Mouse (Mus musculus) neural tube, embryonic 14.5 days (tissue): ENCODE measurements around the gene Lpar5. TPM values are rescaled to one million over a fixed set of nuclear protein-coding genes. Genes with fewer than 3 reads are reported as not detected.
"Not testable (repeated sequence)": the region's sequence is repeated elsewhere in the genome, so short reads cannot be mapped to it uniquely, and the experiment has no call there.

Experiments
- ATAC-seq: fragments of 200-750 bp; cut with Nextera tagmentation; 2 replicates; pipeline ENCODE4 v1.8.0; 2017; ENCODE audit warnings: low read depth, mild to moderate bottlenecking, moderate TSS enrichment, moderate library complexity
- H3K27ac ChIP-seq: fragments of 300-500 bp; sonication (generic); 2 replicates; pipeline ENCODE4 v1.5.1; 2014; ENCODE audit warnings: low read depth, mild to moderate bottlenecking, control low read depth, low read length, moderate library complexity, mixed read lengths
- H3K27me3 ChIP-seq: fragments of 300-500 bp; sonication (generic); 2 replicates; pipeline ENCODE4 v1.6.1; 2014; ENCODE audit warnings: low read length; ENCODE audit not compliant: control insufficient read depth, insufficient read depth
- H3K36me3 ChIP-seq: fragments of 300-500 bp; sonication (generic); 2 replicates; pipeline ENCODE4 v1.6.1; 2014; ENCODE audit warnings: low read length, mixed read lengths; ENCODE audit not compliant: control insufficient read depth, insufficient read depth
- H3K4me1 ChIP-seq: fragments of 300-500 bp; sonication (generic); 2 replicates; pipeline ENCODE4 v1.6.1; 2014; ENCODE audit warnings: low read length; ENCODE audit not compliant: control insufficient read depth, insufficient read depth
- H3K4me2 ChIP-seq: fragments of 300-500 bp; sonication (generic); 2 replicates; pipeline ENCODE4 v1.6.1; 2014; ENCODE audit warnings: mild to moderate bottlenecking, low read depth, low read length, control low read depth
- H3K4me3 ChIP-seq: fragments of 300-500 bp; sonication (generic); 2 replicates; pipeline ENCODE4 v1.5.1; 2014; ENCODE audit warnings: low read depth, low read length, control low read depth, mixed read lengths
- H3K9ac ChIP-seq: fragments of 300-500 bp; sonication (generic); replicated peaks from 2 replicates; pipeline ENCODE4 v1.6.1; 2014; ENCODE audit warnings: low read depth, mild to moderate bottlenecking, control low read depth, low read length, mixed read lengths
- H3K9me3 ChIP-seq: fragments of 300-500 bp; sonication (generic); 2 replicates; pipeline ENCODE4 v1.6.1; 2016; ENCODE audit warnings: low read length; ENCODE audit not compliant: control insufficient read depth
- WGBS: fragments of 180-500 bp; shearing (Covaris S2); extraction: QIAGEN DNeasy Blood & Tissue Kit; methylation state at CpG from one replicate; pipeline ENCODE4 v1.1.7; 2014; 5-methylcytosine and 5-hydroxymethylcytosine counted together
- polyA plus RNA-seq: library from polyadenylated mRNA; unstranded; fragments of >200 nt; fragmentation: Nextera tagmentation; extraction: Ambion mirVana; gene quantifications from 2 replicates; pipeline ENCODE4 v1.2.1, GENCODE M21; 2014

Gene Lpar5
- polyA plus RNA-seq: 0.70 and 0.91 TPM in 2 replicates

- Histone ChIP-seq H3K4me1 (no peaks in the 10 kb centered on the region; the same call in 1 of the 2 replicates), H3K27me3 (no peaks in the 10 kb centered on the region), H3K36me3 (no peaks in the 10 kb centered on the region), H3K4me3 (no peak within 1 kb of the TSS), H3K27ac (no peak within 1 kb of the TSS), H3K4me2 (no peak within 1 kb of the TSS), H3K9ac (no peak within 1 kb of the TSS), H3K9me3 (no peaks in the 10 kb centered on the region)
- ATAC-seq: no peak
- 62% methylated on average over 8 of the region's 8 CpGs for WGBS
These were observed at the start of gene Lpar5 for GRCm38 (mm10) chr6:125067571-125067995. Gene Lpar5 (plus strand): TSS chr6:125067920.

DNA sequence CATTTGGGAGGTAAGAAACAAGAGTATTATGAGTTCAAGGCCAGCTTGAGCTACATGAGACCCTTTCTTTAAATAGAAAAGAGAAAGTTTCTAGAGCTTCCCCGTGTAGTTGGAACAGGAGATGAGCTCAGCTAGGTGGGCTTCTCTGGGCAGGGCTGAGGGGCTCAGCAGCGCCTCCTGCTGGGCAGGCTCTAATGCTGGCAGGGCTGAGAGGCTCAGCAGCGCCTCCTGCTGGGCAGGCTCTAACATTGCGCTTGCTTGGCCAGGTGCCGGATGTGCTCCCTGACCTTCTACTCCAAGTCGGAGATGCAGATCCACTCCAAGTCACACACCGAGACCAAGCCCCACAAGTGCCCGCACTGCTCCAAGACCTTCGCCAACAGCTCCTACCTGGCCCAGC lies 37.2 kb upstream of the Lpar5 start:
- peaks cover 44% of the 10 kb centered on the region for H3K36me3 ChIP-seq
- not testable (repeated sequence) for H3K4me1 ChIP-seq, H3K4me3 ChIP-seq, ATAC-seq, H3K4me2 ChIP-seq, H3K27me3 ChIP-seq, H3K27ac ChIP-seq, H3K9me3 ChIP-seq, H3K9ac ChIP-seq
- 32% methylated on average over 7 of the region's 9 CpGs for WGBS

GRCm38 (mm10) chr6:125031604-125032003 lies 36.1 kb upstream of the Lpar5 start:
- no peak overlapping the region for H3K9ac ChIP-seq
- no peak overlapping the region for H3K4me3 ChIP-seq
- H3K36me3 ChIP-seq: peaks cover 50% of the 10 kb centered on the region
- H3K27me3 ChIP-seq: no peaks in the 10 kb centered on the region
- H3K27ac ChIP-seq: no peak overlapping the region
- no peaks in the 10 kb centered on the region for H3K9me3 ChIP-seq
- 94% methylated on average over 16 of the region's 16 CpGs for WGBS
- H3K4me1 ChIP-seq: no peaks in the 10 kb centered on the region
- no peak overlapping the region for H3K4me2 ChIP-seq
- ATAC-seq: 0 out of 2 replicates have a peak, but pooled peaks have one; percentile 17

- Histone ChIP-seq H3K27ac (no peak overlapping the region), H3K36me3 (peaks cover 26% of the 10 kb centered on the region), H3K4me1 (peaks cover 6% of the 10 kb centered on the region; the same call in 1 of the 2 replicates), H3K9ac (no peak overlapping the region), H3K27me3 (no peaks in the 10 kb centered on the region), H3K4me3 (peak overlapping the region; percentile 51), H3K9me3 (no peaks in the 10 kb centered on the region), H3K4me2 (peak overlapping the region; percentile 51; the same call in 1 of the 2 replicates)
- WGBS: 93% methylated on average over 4 of the region's 4 CpGs
- ATAC-seq: no peak
These were observed 29.1 kb upstream of the Lpar5 start for GRCm38 (mm10) chr6:125038666-125039065.

DNA sequence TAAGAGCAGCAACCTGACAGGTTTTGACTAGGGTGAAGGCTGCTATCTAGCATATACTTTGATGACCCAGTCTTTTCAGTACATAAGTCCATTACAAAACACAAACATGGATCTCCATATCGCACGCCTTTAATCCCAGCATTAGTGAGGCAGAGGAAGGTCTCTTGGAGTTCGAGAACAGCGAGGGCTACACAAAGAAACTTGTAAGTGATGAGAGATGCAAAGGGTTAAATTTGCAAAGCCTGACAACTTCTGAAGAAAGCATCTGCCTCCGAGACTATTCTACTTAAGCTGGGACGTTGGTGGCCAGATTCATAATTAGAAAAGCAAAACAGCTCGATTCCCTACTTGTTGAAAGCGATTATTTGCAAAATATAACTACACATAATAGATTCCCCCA lies 28.6 kb upstream of the Lpar5 start:
- Histone ChIP-seq H3K9ac (no peak overlapping the region), H3K27ac (no peak overlapping the region), H3K9me3 (no peaks in the 10 kb centered on the region), H3K4me1 (peaks cover 6% of the 10 kb centered on the region; the same call in 1 of the 2 replicates), H3K36me3 (peaks cover 27% of the 10 kb centered on the region), H3K27me3 (no peaks in the 10 kb centered on the region), H3K4me3 (peak overlapping the region; percentile 51), H3K4me2 (peak overlapping the region; percentile 51)
- peak; percentile 19 for ATAC-seq
- 5% methylated on average over 8 of the region's 8 CpGs for WGBS

GRCm38 (mm10) chr6:125039533-125040153 lies 28.1 kb upstream of the Lpar5 start, which contains the start of gene Ing4:
Gene Ing4 (plus strand): TSS chr6:125039760.
- H3K4me2 ChIP-seq: peak within 1 kb of the TSS; percentile 84
- peak; percentile 96 for ATAC-seq
- WGBS: under 1% methylated on average over 26 of the region's 26 CpGs
- peaks cover 6% of the 10 kb centered on the region; the same call in 1 of the 2 replicates for H3K4me1 ChIP-seq
- no peaks in the 10 kb centered on the region for H3K9me3 ChIP-seq
- peak within 1 kb of the TSS; percentile 53 for H3K9ac ChIP-seq
- no peaks in the 10 kb centered on the region for H3K27me3 ChIP-seq
- H3K36me3 ChIP-seq: peaks cover 30% of the 10 kb centered on the region
- H3K4me3 ChIP-seq: peak within 1 kb of the TSS; percentile 51
- H3K27ac ChIP-seq: peak within 1 kb of the TSS; percentile 79

DNA sequence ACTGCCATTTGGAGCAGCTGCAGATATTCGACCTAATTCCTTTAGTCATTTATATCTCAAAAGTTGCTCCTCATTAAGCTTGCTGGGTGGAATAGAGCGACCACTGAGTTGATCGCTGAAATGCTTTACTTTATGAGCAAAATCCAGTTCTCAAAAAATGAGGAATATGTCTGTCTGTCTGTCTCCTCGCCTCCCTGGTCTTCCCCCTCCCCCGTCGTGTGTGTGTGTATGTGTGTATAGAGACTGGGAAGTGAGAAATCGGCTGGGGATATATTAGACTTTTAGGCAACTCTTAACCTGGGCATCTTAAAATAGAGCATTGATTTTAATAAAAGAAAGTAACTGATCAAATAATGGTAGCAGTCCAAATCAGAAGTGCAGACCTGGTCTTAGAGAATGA lies 27.5 kb upstream of the Lpar5 start:
- Histone ChIP-seq H3K9me3 (no peaks in the 10 kb centered on the region), H3K27ac (peak overlapping the region; percentile 79), H3K4me3 (peak overlapping the region; percentile 51), H3K9ac (peak overlapping the region; percentile 53), H3K4me1 (peaks cover 6% of the 10 kb centered on the region; the same call in 1 of the 2 replicates), H3K27me3 (no peaks in the 10 kb centered on the region), H3K4me2 (peak overlapping the region; percentile 84), H3K36me3 (peaks cover 29% of the 10 kb centered on the region)
- no peak for ATAC-seq
- 24% methylated on average over 7 of the region's 7 CpGs for WGBS

GRCm38 (mm10) chr6:125041047-125041446 lies 26.7 kb upstream of the Lpar5 start:
- no peaks in the 10 kb centered on the region for H3K27me3 ChIP-seq
- H3K9ac ChIP-seq: no peak overlapping the region
- 85% methylated on average over 7 of the region's 7 CpGs for WGBS
- peaks cover 28% of the 10 kb centered on the region for H3K36me3 ChIP-seq
- H3K27ac ChIP-seq: no peak overlapping the region
- peaks cover 6% of the 10 kb centered on the region; the same call in 1 of the 2 replicates for H3K4me1 ChIP-seq
- H3K4me3 ChIP-seq: no peak overlapping the region
- ATAC-seq: no peak
- H3K4me2 ChIP-seq: no peak overlapping the region
- no peaks in the 10 kb centered on the region for H3K9me3 ChIP-seq

DNA sequence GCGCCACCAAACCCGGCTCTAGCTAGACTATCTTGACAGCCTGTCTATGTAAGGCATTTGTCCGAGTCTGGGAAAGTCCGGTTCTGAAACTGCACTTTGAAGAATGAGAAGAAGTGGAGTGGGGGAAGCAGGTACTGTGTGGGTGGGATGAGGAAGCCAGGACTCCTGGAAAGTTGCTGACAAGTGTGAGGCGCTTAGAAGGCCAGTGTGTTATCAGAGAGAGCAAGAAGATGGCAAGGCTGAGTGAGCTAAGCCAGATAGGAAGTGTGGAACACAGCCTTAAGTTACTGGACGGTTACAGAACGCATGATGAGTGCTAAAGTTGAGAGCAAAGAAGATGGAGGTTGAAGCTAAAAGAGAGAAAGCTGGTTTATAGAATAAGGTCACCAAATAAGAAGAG lies 25.6 kb upstream of the Lpar5 start:
- Histone ChIP-seq H3K9me3 (no peaks in the 10 kb centered on the region), H3K4me3 (no peak overlapping the region), H3K9ac (no peak overlapping the region), H3K4me1 (peaks cover 6% of the 10 kb centered on the region; the same call in 1 of the 2 replicates), H3K36me3 (peaks cover 22% of the 10 kb centered on the region), H3K4me2 (no peak overlapping the region), H3K27me3 (no peaks in the 10 kb centered on the region), H3K27ac (no peak overlapping the region)
- no peak for ATAC-seq
- 97% methylated on average over 7 of the region's 7 CpGs for WGBS
